Mouse (Mus musculus): ENCODE measurements around the gene Map3k20. TPM values are rescaled to one million over a fixed set of nuclear protein-coding genes. Genes with fewer than 3 reads are reported as not detected.

Map3k20 gene
- polyA plus RNA-seq, 1 experiment from 2014 or later: 7.4 TPM

GRCm38 (mm10) chr2:72424656-72425055 lies 139.2 kb downstream of the Map3k20 start:
- no peaks in the 10 kb centered on the region for H3K36me3 ChIP-seq
- no peaks in the 10 kb centered on the region for H3K27me3 ChIP-seq (ENCODE audit: insufficient read depth, poor library complexity, severe bottlenecking)
- DNase-seq (ENCODE audit: low spot score): no peak
- no peak overlapping the region for H3K4me3 ChIP-seq
- H3K9me3 ChIP-seq: no peaks in the 10 kb centered on the region
- 90% methylated on average over 7 of the region's 7 CpGs for WGBS
- H3K4me1 ChIP-seq (replicated peaks): peaks cover 36% of the 10 kb centered on the region
- no peak overlapping the region for H3K27ac ChIP-seq

- Histone ChIP-seq H3K4me1 (replicated peaks) (peaks cover 36% of the 10 kb centered on the region), H3K9me3 (no peaks in the 10 kb centered on the region), H3K4me3 (no peak overlapping the region), H3K27me3 (ENCODE audit: insufficient read depth, poor library complexity, severe bottlenecking) (no peaks in the 10 kb centered on the region), H3K36me3 (no peaks in the 10 kb centered on the region), H3K27ac (peak overlapping the region; percentile 71)
- WGBS: 16% methylated on average over 8 of the region's 8 CpGs
- DNase-seq (ENCODE audit: low spot score): peak; percentile 38
Observed at GRCm38 (mm10) chr2:72426776-72427175, 141.3 kb downstream of the Map3k20 start.

GRCm38 (mm10) chr2:72427288-72427687 lies 141.9 kb downstream of the Map3k20 start:
- no peaks in the 10 kb centered on the region for H3K27me3 ChIP-seq (ENCODE audit: insufficient read depth, poor library complexity, severe bottlenecking)
- H3K27ac ChIP-seq: peak overlapping the region; percentile 71
- 70% methylated on average over 11 of the region's 11 CpGs for WGBS
- H3K36me3 ChIP-seq: no peaks in the 10 kb centered on the region
- no peak overlapping the region for H3K4me3 ChIP-seq
- peaks cover 36% of the 10 kb centered on the region for H3K4me1 ChIP-seq (replicated peaks)
- no peaks in the 10 kb centered on the region for H3K9me3 ChIP-seq
- DNase-seq (ENCODE audit: low spot score): peak; percentile 12

- no peaks in the 10 kb centered on the region for H3K9me3 ChIP-seq
- DNase-seq (ENCODE audit: low spot score): no peak
- WGBS: 75% methylated on average over 8 of the region's 8 CpGs
Observed at GRCm38 (mm10) chr2:72438941-72439533, 153.6 kb downstream of the Map3k20 start.

GRCm38 (mm10) chr2:72441010-72441409 lies 155.6 kb downstream of the Map3k20 start:
- peaks cover 6% of the 10 kb centered on the region for H3K36me3 ChIP-seq
- DNase-seq (ENCODE audit: low spot score): no peak
- no peak overlapping the region for H3K4me3 ChIP-seq
- peaks cover 3% of the 10 kb centered on the region; the same call in 1 of the 2 replicates for H3K4me1 ChIP-seq (replicated peaks)
- H3K9me3 ChIP-seq: no peaks in the 10 kb centered on the region
- no peak overlapping the region for H3K27ac ChIP-seq
- WGBS: 90% methylated on average over 9 of the region's 9 CpGs
- no peaks in the 10 kb centered on the region for H3K27me3 ChIP-seq (ENCODE audit: insufficient read depth, poor library complexity, severe bottlenecking)

More at GRCm38 (mm10) chr2:72438941-72439533, 153.6 kb downstream of the Map3k20 start:
- H3K27ac ChIP-seq: no peak overlapping the region
- no peak overlapping the region for H3K4me3 ChIP-seq
- no peaks in the 10 kb centered on the region for H3K27me3 ChIP-seq (ENCODE audit: insufficient read depth, poor library complexity, severe bottlenecking)
- H3K36me3 ChIP-seq: peaks cover 6% of the 10 kb centered on the region
- peaks cover 3% of the 10 kb centered on the region; the same call in 1 of the 2 replicates for H3K4me1 ChIP-seq (replicated peaks)

GRCm38 (mm10) chr2:72442825-72443224 lies 157.4 kb downstream of the Map3k20 start:
- H3K9me3 ChIP-seq: no peaks in the 10 kb centered on the region
- H3K27me3 ChIP-seq (ENCODE audit: insufficient read depth, poor library complexity, severe bottlenecking): no peaks in the 10 kb centered on the region
- H3K4me3 ChIP-seq: no peak overlapping the region
- peaks cover 8% of the 10 kb centered on the region for H3K4me1 ChIP-seq (replicated peaks)
- 94% methylated on average over 6 of the region's 6 CpGs for WGBS
- DNase-seq (ENCODE audit: low spot score): no peak
- H3K27ac ChIP-seq: no peak overlapping the region
- peaks cover 6% of the 10 kb centered on the region for H3K36me3 ChIP-seq

- no peaks in the 10 kb centered on the region for H3K9me3 ChIP-seq
Observed at GRCm38 (mm10) chr2:72443960-72444359, 158.5 kb downstream of the Map3k20 start.

GRCm38 (mm10) chr2:72446106-72446505 lies 160.7 kb downstream of the Map3k20 start:
- Histone ChIP-seq H3K27me3 (ENCODE audit: insufficient read depth, poor library complexity, severe bottlenecking) (no peaks in the 10 kb centered on the region), H3K36me3 (peaks cover 6% of the 10 kb centered on the region), H3K9me3 (no peaks in the 10 kb centered on the region), H3K27ac (no peak overlapping the region), H3K4me3 (no peak overlapping the region), H3K4me1 (replicated peaks) (peaks cover 11% of the 10 kb centered on the region)
- DNase-seq (ENCODE audit: low spot score): no peak
- WGBS: 94% methylated on average over 3 of the region's 3 CpGs

More at GRCm38 (mm10) chr2:72443960-72444359, 158.5 kb downstream of the Map3k20 start:
- no peak overlapping the region for H3K4me3 ChIP-seq
- DNase-seq (ENCODE audit: low spot score): no peak
- H3K4me1 ChIP-seq (replicated peaks): peaks cover 5% of the 10 kb centered on the region
- no peaks in the 10 kb centered on the region for H3K27me3 ChIP-seq (ENCODE audit: insufficient read depth, poor library complexity, severe bottlenecking)
- 88% methylated on average over 3 of the region's 3 CpGs for WGBS
- no peak overlapping the region for H3K27ac ChIP-seq
- H3K36me3 ChIP-seq: peaks cover 6% of the 10 kb centered on the region

GRCm38 (mm10) chr2:72446615-72447014 lies 161.2 kb downstream of the Map3k20 start:
- Histone ChIP-seq H3K4me1 (replicated peaks) (peaks cover 11% of the 10 kb centered on the region), H3K9me3 (no peaks in the 10 kb centered on the region), H3K27me3 (ENCODE audit: insufficient read depth, poor library complexity, severe bottlenecking) (no peaks in the 10 kb centered on the region), H3K4me3 (no peak overlapping the region), H3K36me3 (peaks cover 1% of the 10 kb centered on the region), H3K27ac (no peak overlapping the region)
- WGBS: 38% methylated on average over 5 of the region's 5 CpGs
- DNase-seq (ENCODE audit: low spot score): no peak

GRCm38 (mm10) chr2:72453563-72453962 lies 168.1 kb downstream of the Map3k20 start:
- 56% methylated on average over 3 of the region's 3 CpGs for WGBS
- peaks cover 21% of the 10 kb centered on the region for H3K4me1 ChIP-seq (replicated peaks)
- H3K27ac ChIP-seq: no peak overlapping the region
- no peak for DNase-seq (ENCODE audit: low spot score)
- H3K9me3 ChIP-seq: no peaks in the 10 kb centered on the region
- no peak overlapping the region for H3K4me3 ChIP-seq
- no peaks in the 10 kb centered on the region for H3K36me3 ChIP-seq
- H3K27me3 ChIP-seq (ENCODE audit: insufficient read depth, poor library complexity, severe bottlenecking): no peaks in the 10 kb centered on the region

- Histone ChIP-seq H3K27me3 (ENCODE audit: insufficient read depth, poor library complexity, severe bottlenecking) (no peaks in the 10 kb centered on the region), H3K4me3 (no peak overlapping the region), H3K9me3 (no peaks in the 10 kb centered on the region), H3K27ac (no peak overlapping the region), H3K4me1 (replicated peaks) (peaks cover 15% of the 10 kb centered on the region), H3K36me3 (no peaks in the 10 kb centered on the region)
- no peak for DNase-seq (ENCODE audit: low spot score)
- 70% methylated on average over 1 of the region's 1 CpGs for WGBS
Observed at GRCm38 (mm10) chr2:72456189-72456588, 170.8 kb downstream of the Map3k20 start.

GRCm38 (mm10) chr2:72464376-72465014 lies 179.1 kb downstream of the Map3k20 start:
- Histone ChIP-seq H3K27ac (no peak overlapping the region), H3K9me3 (no peaks in the 10 kb centered on the region), H3K27me3 (ENCODE audit: insufficient read depth, poor library complexity, severe bottlenecking) (no peaks in the 10 kb centered on the region), H3K36me3 (no peaks in the 10 kb centered on the region), H3K4me3 (no peak overlapping the region), H3K4me1 (replicated peaks) (no peaks in the 10 kb centered on the region)
- DNase-seq (ENCODE audit: low spot score): no peak
- 78% methylated on average over 7 of the region's 7 CpGs for WGBS

- no peak for DNase-seq (ENCODE audit: low spot score)
- no peaks in the 10 kb centered on the region for H3K9me3 ChIP-seq
- H3K4me3 ChIP-seq: no peak overlapping the region
- no peak overlapping the region for H3K27ac ChIP-seq
- H3K4me1 ChIP-seq (replicated peaks): no peaks in the 10 kb centered on the region
- no peaks in the 10 kb centered on the region for H3K36me3 ChIP-seq
- 90% methylated on average over 1 of the region's 1 CpGs for WGBS
- H3K27me3 ChIP-seq (ENCODE audit: insufficient read depth, poor library complexity, severe bottlenecking): peaks cover 3% of the 10 kb centered on the region; the same call in 1 of the 2 replicates
Observed at GRCm38 (mm10) chr2:72467604-72468003, 182.2 kb downstream of the Map3k20 start.

Data from hindbrain, embryonic 10.5 days (tissue).